Mouse (Mus musculus) megakaryocyte progenitor cell, adult 5-6 weeks (primary cell): ENCODE measurements around the gene Itga1. TPM values are rescaled to one million over a fixed set of nuclear protein-coding genes. Genes with fewer than 3 reads are reported as not detected.

Experiments used
- ATAC-seq: replicated peaks from 2 replicates; pipeline ENCODE4 v1.8.0; 2016; ENCODE audit warnings: mild to moderate bottlenecking, moderate TSS enrichment, inconsistent platforms; ENCODE audit not compliant: poor library complexity
- total RNA-seq, 2 experiments: library from RNA; stranded (forward) in 1 of 2; stranded (reverse) in 1 of 2; fragments of 157-497, 149-512 nt in 1 of 2; fragments of 200-1000 nt in 1 of 2; gene quantifications; 2 replicates each; pipeline versions ENCODE4 v1.2.3 to v1.2.4; 2015 to 2017

Gene Itga1
- total RNA-seq (2015) (12.3 and 18.0 TPM in 2 replicates), total RNA-seq (2017) (7.0 and 8.8 TPM in 2 replicates)

GRCm38 (mm10) chr13:115101355-115102191, at the start of gene Itga1, which contains the start of gene Gm49395:
Gene Itga1, minus strand, starts transcription at chr13:115101964.
Gene Gm49395, minus strand, starts transcription at chr13:115101921.
- ATAC-seq = peak; percentile 80

DNA sequence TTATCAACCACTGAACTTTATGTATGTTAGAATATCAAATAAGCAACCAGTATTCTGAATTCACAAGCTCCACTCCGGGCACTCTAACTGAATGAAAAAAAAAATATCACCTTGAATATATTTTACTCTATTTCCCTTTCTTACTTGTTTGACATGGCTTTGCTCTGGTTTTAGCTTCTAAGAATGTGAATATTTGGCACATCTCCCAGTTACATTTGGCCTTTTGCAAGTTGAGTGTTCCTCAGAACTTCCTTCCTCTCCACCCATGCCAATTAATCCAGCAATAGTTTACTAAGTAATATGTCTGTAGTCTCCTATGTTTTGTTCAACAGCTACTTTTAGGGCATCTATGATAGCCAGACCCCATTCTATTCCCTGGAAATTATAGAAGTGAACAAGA, 48.8 kb upstream of the Itga1 start:
- ATAC-seq = 0 out of 2 replicates have a peak, but pooled peaks have one; percentile 7

- ATAC-seq = peak; percentile 72
These were observed 48.1 kb upstream of the Itga1 start for GRCm38 (mm10) chr13:115149849-115150248.

GRCm38 (mm10) chr13:115143575-115143974, 41.8 kb upstream of the Itga1 start:
- no peak for ATAC-seq

GRCm38 (mm10) chr13:115142066-115142465, 40.3 kb upstream of the Itga1 start:
- peak; percentile 75 for ATAC-seq

DNA sequence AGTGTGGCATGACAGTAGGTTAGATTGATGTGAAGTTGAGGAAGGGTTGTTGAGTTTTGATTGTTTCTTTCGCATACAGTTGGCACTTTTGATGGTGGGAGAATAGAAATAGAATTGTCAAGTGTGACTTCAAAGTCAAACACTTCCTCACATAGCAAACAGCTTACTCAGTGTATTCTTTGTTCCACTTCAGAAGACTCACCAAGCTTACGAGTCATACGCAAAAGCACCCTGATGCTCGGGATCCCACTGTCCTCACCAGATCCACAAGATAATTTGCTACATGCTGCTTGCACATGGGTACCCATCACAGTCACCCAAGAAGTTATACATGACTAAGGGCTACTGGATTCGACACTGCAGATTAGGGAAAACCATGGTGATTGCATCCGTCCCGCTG, 36.7 kb upstream of the Itga1 start:
- ATAC-seq = no peak

DNA sequence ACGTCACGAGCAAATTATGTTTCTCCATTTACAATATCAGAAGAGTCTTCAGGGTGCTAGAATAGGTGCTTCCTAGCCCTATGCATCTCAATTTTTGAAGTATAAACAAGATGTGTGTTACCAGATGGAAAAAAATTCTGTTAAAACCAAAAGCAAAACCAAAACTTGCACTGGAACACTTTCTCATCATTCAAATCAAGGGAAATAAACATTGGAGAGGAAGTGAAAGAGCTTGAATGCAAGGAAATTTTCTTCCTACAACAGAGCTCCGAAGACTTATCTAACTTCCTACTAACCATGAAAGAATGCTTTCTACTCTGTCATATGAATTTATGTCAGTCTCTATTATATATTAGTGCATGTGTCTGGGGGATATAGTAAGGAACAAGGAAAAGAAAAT, 35.0 kb upstream of the Itga1 start:
- peak; percentile 66 for ATAC-seq

DNA sequence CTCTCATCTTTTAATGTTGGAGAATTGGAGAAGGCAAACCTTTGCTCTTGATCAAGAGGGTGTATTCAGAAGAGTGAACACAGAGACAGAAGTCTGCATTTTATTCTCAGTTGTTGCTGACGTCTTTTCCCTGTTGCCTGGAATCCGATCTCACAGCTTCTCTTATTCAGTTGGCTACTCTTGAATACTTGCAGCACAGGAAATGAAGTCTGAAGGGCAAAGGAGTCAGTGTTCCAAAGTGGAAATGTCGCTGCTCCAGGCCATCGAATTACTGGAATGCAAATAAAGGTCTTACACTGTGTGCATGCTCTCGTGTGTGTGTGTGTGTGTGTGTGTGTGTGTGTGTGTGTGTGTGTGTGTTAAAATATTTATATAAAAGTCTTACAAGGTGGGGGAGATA, 30.7 kb upstream of the Itga1 start:
- no peak for ATAC-seq

GRCm38 (mm10) chr13:115131381-115131780, 29.6 kb upstream of the Itga1 start:
- peak; percentile 76 for ATAC-seq

- peak; percentile 56; the same call in 1 of the 2 replicates for ATAC-seq
These were observed 28.3 kb upstream of the Itga1 start for GRCm38 (mm10) chr13:115130035-115130434.

GRCm38 (mm10) chr13:115127826-115128225, 26.1 kb upstream of the Itga1 start:
- no peak for ATAC-seq

- no peak for ATAC-seq
These were observed 24.8 kb upstream of the Itga1 start for GRCm38 (mm10) chr13:115126534-115126933.

GRCm38 (mm10) chr13:115125130-115125529, 23.4 kb upstream of the Itga1 start:
- no peak for ATAC-seq

- ATAC-seq = no peak
These were observed 22.8 kb upstream of the Itga1 start for GRCm38 (mm10) chr13:115124521-115124920.

DNA sequence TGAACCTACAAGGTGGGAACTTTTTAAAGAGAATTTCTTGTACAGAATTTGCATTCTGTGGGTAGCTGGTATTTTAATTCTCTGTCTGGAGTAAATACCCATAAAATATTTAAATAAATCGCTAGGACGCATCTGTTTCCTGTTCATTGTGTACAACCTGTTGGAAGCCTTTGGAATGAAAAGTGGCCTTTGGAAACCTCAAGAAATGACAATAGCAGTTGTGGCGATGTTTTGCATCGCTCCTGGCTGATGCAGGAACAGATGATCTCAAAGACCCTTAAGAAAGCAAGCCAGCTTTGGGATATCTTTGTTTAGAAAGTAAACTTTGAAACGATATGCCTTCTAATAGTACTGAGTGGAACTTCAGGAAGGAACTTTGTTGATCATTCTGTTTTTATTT, 17.0 kb upstream of the Itga1 start:
- no peak for ATAC-seq

GRCm38 (mm10) chr13:115118195-115118594, 16.4 kb upstream of the Itga1 start:
- no peak for ATAC-seq

- peak; percentile 70 for ATAC-seq
These were observed 15.3 kb upstream of the Itga1 start for GRCm38 (mm10) chr13:115116930-115117621.

DNA sequence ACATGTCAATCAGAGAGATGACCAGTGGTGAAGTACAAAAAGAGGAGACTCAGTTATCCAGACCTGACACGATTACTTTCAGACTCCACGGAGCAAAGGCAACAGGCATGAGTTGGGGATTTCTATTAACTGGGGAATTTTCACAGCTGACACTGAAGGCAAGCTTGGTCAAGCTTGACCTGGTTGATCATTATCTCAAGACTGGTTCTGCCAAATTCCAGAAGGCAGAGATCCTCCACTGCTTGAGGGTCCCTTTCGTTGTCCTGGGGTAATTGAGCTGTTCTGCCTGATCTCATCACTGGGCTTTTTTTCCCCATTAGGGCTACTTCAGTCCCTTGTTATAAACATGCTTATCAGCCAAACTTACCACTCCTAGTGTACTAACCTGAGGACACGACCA, 7.9 kb upstream of the Itga1 start:
- no peak for ATAC-seq

DNA sequence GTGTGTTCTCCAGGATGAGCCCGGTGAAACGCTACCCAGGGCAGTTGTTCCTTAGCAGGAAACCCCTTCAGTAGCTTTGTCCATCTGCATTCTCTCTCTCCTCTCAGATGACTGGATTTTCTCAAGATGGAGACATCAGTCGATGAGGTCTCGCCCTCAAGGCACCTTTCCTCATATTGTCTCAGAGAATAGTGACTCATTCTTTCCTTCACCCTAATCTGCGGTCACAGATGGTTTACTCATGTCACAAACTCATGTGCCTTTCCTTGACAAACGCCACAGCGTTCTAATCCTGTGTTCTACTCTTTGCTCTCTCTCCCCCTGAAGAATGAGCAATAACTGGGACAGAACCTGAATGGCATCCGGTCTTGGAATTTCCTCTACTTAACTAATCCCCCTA, 5.7 kb upstream of the Itga1 start:
- ATAC-seq = peak; percentile 40

DNA sequence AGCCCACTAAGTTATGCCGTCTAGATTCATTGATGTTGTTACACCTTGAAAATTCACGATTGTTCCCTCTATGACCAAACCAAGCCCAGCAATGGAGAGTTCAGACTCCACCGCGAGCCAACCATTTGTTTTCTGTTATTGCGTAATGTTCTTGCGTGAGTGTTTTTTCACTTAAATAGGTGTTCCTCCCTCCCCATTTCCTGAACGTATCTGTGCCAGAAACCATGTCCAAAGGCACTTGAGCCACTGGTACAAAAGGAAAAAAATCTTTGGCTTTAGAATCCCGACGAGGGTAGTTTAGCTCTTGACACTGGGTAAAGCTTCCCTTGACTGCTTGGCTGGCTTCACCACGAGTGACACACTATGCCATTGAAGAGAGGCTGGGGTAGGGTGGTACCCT, 4.4 kb upstream of the Itga1 start:
- ATAC-seq = no peak

GRCm38 (mm10) chr13:115102754-115103153, 990 bp upstream of the Itga1 start:
- ATAC-seq = peak; percentile 35
